Mouse (Mus musculus) embryonic facial prominence, embryonic 12.5 days (tissue): Measurements from ENCODE around the gene Aamp. TPM values are rescaled to one million over a fixed set of nuclear protein-coding genes. Genes with fewer than 3 reads are reported as not detected.
"Not testable (repeated sequence)": the region's sequence is repeated elsewhere in the genome, so short reads cannot be mapped to it uniquely, and the experiment has no call there.

Source experiments
- ATAC-seq: fragments of 200-750 bp; cut with Nextera tagmentation; 2 replicates; pipeline ENCODE4 v1.8.0; 2017; ENCODE audit not compliant: insufficient number of reproducible peaks, insufficient read depth, low FRiP score, low TSS enrichment
- H3K27ac ChIP-seq: fragments of 300-500 bp; sonication (generic); 2 replicates; pipeline ENCODE4 v1.5.1; 2016; ENCODE audit warnings: mild to moderate bottlenecking
- H3K27me3 ChIP-seq: fragments of 300-500 bp; sonication (generic); 2 replicates; pipeline ENCODE4 v1.6.1; 2016; ENCODE audit warnings: mild to moderate bottlenecking, moderate library complexity
- H3K36me3 ChIP-seq: fragments of 300-500 bp; sonication (generic); 2 replicates; pipeline ENCODE4 v1.6.1; 2016; ENCODE audit warnings: mild to moderate bottlenecking
- H3K4me1 ChIP-seq: fragments of 300-500 bp; sonication (generic); 2 replicates; pipeline ENCODE4 v1.6.1; 2016
- H3K4me2 ChIP-seq: fragments of 300-500 bp; sonication (generic); replicated peaks from 2 replicates; pipeline ENCODE4 v1.6.1; 2016; ENCODE audit warnings: mild to moderate bottlenecking, moderate library complexity
- H3K4me3 ChIP-seq: fragments of 300-500 bp; sonication (generic); 2 replicates; pipeline ENCODE4 v1.5.1; 2016; ENCODE audit warnings: mild to moderate bottlenecking
- H3K9ac ChIP-seq: fragments of 300-500 bp; sonication (generic); 2 replicates; pipeline ENCODE4 v1.6.1; 2016; ENCODE audit warnings: mild to moderate bottlenecking, moderate library complexity
- H3K9me3 ChIP-seq: fragments of 300-500 bp; sonication (generic); 2 replicates; pipeline ENCODE4 v1.6.1; 2016; ENCODE audit warnings: mild to moderate bottlenecking, moderate library complexity
- WGBS: fragments of 180-500 bp; shearing (Covaris S2); methylation state at CpG from one replicate; pipeline ENCODE4 v1.1.7; 2016; 5-methylcytosine and 5-hydroxymethylcytosine counted together
- polyA plus RNA-seq: library from polyadenylated mRNA; unstranded; fragments of >200 nt; fragmentation: Nextera tagmentation; extraction: Ambion mirVana; gene quantifications from 2 replicates; pipeline ENCODE4 v1.2.1, GENCODE M21; 2016

Aamp gene
- polyA plus RNA-seq = 211 and 213 TPM in 2 replicates

DNA sequence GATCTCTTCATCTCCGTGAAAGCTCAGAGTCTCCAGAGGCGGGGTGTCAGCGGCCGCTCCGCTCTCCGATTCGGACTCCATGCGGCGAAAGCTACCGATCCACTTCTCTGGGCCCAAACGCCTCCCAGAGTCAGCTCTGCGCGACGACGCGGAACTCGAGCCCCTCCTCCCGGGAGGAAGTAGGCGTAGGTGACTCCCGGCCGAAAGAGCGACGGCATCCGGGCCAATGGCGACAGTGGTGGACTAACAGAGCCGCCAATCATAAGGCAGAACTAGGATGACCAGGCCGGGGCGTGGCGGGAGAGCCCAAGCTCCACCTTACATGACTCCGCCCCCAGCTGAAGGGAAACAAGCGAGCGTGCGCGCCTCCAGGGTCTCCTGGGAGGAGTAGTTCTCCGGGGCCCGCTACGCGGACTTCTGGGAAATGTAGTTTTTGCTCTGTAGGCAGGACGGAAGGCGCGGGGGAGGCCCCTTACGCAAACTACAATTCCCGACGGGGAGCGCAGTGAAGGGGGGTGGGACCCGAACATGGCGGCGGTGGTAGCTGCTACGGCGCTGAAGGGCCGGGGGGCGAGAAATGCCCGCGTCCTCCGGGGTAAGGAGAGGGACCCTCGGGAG, at the start of gene Aamp, which contains the start of gene Pnkd:
Gene Aamp (minus strand): TSS at position 196 of the 618 bp plus-strand sequence.
Gene Pnkd (plus strand): TSS at position 388 of the 618 bp plus-strand sequence.
- H3K27me3 ChIP-seq = no peaks in the 10 kb centered on the region
- peaks cover 10% of the 10 kb centered on the region for H3K4me1 ChIP-seq
- peak within 1 kb of the TSS; percentile 76; the same call in 1 of the 2 replicates for H3K27ac ChIP-seq
- peak within 1 kb of the TSS; percentile 81 for H3K4me3 ChIP-seq
- WGBS = under 1% methylated on average over 56 of the region's 56 CpGs
- ATAC-seq = peak; percentile 98
- peaks cover 46% of the 10 kb centered on the region for H3K36me3 ChIP-seq
- H3K4me2 ChIP-seq = peak within 1 kb of the TSS; percentile 86
- H3K9me3 ChIP-seq = no peaks in the 10 kb centered on the region
- peak within 1 kb of the TSS; percentile 82 for H3K9ac ChIP-seq

DNA sequence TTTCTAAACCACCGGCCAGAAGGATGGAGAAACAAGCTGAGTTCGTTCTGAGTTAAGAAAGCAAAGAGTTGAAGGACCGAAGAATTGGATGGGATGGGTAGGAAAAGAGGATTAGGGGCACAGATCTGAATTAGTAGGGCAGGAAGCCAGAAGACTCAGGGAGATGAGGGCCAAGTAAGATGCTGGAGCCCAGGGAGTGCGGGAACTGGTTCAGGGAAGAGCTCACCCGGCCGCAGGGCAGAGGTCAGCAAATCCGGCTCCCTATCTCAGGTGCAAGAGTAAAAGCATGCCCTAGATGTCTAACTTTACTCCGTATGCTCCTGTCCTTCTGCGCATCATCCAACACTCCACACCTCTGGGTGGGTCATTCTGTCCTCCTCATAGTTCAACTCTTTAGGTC, 48.4 kb upstream of the Aamp start:
- no peak for ATAC-seq
- Histone ChIP-seq H3K9ac (peak overlapping the region; percentile 70), H3K4me1 (peaks cover 26% of the 10 kb centered on the region; the same call in 1 of the 2 replicates), H3K4me2 (peak overlapping the region; percentile 86), H3K27ac (peak overlapping the region; percentile 82), H3K9me3 (no peaks in the 10 kb centered on the region), H3K4me3 (peak overlapping the region; percentile 52), H3K27me3 (no peaks in the 10 kb centered on the region), H3K36me3 (no peaks in the 10 kb centered on the region)
- 4% methylated on average over 9 of the region's 9 CpGs for WGBS

DNA sequence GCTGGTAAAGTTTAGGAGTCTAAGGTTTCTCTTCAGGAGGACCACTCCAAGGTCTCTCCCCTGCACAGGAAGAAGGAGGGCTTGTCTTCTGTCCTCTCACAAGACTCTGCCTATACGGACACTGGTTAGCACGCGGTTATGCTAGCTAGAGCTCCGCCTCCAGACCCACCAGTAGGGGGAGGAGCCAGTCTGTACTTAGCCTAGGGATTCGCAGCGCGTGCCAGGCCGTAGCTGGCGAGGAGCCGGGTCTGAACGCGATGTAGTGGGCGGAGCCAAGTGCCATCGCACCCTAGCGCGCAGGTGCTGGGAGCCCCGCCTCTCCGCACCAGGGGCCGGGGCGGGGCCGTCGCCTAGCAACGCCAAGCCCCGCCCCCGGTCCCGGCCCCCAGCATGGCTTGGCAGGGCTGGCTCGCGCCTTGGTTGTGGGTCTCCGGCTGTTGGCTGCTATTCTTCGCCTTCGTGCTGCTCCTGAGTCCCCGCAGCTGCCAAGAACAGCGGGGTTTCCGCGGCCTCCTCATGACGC, 47.8 kb upstream of the Aamp start:
- peak; percentile 91 for ATAC-seq
- Histone ChIP-seq H3K36me3 (no peaks in the 10 kb centered on the region), H3K9ac (peak overlapping the region; percentile 70), H3K9me3 (no peaks in the 10 kb centered on the region), H3K4me1 (peaks cover 26% of the 10 kb centered on the region; the same call in 1 of the 2 replicates), H3K27ac (peak overlapping the region; percentile 82), H3K4me2 (peak overlapping the region; percentile 86), H3K27me3 (no peaks in the 10 kb centered on the region), H3K4me3 (peak overlapping the region; percentile 52)
- under 1% methylated on average over 35 of the region's 36 CpGs for WGBS

DNA sequence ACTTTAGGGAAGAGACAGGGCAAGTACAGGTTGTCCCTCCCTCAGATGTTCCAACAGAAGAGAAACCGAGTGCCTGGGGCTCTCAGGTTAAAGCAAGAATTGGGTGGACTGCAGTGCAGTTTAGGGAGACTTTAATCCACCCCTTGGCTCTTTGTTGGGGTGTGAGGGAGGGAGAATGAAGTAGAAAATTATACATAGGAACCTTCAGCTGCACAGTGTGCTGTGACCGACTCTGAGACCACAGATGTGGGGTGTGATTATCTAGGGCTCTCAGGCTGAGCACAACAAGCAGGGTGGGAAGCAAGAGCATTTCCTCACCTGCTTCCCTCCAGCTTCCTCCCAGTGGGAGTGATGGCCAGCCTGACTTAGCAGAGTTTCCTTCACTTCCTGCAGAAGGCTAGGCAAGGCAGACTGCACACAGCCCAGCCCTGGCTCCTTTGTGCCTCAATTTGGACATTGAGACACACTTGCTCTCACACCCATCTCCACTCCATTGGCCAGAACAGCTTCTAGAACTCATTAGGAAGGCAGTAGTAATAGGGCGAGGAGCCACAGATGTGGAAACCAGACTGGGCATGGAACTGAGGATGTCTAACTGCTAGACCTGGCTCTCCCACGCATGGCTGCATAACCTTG, 46.6 kb upstream of the Aamp start:
- ATAC-seq = no peak

DNA sequence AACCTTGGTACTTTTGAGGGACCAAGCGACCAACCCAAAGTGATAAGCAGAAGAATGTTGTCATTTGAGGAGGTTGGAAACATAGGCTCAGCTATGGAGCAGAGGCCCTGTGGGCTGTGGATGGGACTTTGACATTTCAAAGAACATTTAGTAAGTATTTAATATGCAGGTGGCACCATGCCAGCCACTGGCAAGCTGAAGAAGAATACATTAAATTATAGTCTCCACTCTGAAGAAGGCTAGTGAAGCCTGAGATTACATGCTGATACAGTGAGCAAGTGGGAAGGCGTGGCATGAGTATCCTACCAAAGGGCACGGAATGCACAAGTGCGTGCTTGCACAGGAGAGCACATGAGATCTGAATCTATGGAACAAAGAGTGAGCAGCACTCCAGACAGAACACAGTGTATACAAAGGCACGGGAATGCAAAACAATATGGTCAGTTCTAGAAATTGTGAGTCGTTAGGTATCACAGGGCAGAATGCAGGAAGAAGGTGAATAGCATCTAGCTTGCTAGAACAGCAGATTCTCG, 45.4 kb upstream of the Aamp start:
- WGBS = 81% methylated on average over 7 of the region's 7 CpGs

More for the DNA sequence above, 46.6 kb upstream of the Aamp start:
- 78% methylated on average over 4 of the region's 4 CpGs for WGBS
- H3K36me3 ChIP-seq = no peaks in the 10 kb centered on the region
- H3K27ac ChIP-seq = 0 out of 2 replicates have a peak overlapping the region, but pooled peaks have one; percentile 30
- no peaks in the 10 kb centered on the region for H3K9me3 ChIP-seq
- H3K4me3 ChIP-seq = no peak overlapping the region
- H3K4me1 ChIP-seq = peaks cover 26% of the 10 kb centered on the region; the same call in 1 of the 2 replicates
- H3K4me2 ChIP-seq = no peak overlapping the region
- no peak overlapping the region for H3K9ac ChIP-seq
- H3K27me3 ChIP-seq = no peaks in the 10 kb centered on the region

DNA sequence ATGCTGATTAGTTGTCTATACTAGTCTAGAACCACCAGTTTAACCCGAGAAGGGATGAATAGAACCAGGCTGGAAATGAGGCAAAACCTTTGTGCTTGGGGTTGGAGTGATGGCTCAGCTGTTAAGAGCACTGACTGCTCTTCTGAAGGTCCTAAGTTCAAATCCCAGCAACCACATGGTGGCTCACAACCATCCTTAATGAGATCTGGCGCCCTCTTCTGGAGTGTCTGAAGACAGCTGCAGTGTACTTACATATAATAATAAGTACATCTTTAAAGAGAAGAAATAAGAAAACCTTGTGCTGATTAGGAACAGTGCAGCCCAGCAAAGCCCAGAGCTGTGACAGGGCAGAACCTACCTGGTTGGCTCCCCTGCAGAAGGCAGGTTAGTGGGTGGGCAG, 42.4 kb upstream of the Aamp start:
- H3K9me3 ChIP-seq, H3K27ac ChIP-seq, H3K27me3 ChIP-seq, H3K4me2 ChIP-seq, H3K9ac ChIP-seq, H3K4me1 ChIP-seq, H3K36me3 ChIP-seq, H3K4me3 ChIP-seq, ATAC-seq: not testable (repeated sequence)
- WGBS = 77% methylated on average over 2 of the region's 2 CpGs

More for the DNA sequence above, 45.4 kb upstream of the Aamp start:
- Histone ChIP-seq H3K36me3 (no peaks in the 10 kb centered on the region), H3K27me3 (no peaks in the 10 kb centered on the region), H3K4me1 (peaks cover 22% of the 10 kb centered on the region; the same call in 1 of the 2 replicates), H3K4me3 (no peak overlapping the region), H3K4me2 (no peak overlapping the region), H3K27ac (no peak overlapping the region), H3K9me3 (no peaks in the 10 kb centered on the region), H3K9ac (no peak overlapping the region)
- no peak for ATAC-seq

DNA sequence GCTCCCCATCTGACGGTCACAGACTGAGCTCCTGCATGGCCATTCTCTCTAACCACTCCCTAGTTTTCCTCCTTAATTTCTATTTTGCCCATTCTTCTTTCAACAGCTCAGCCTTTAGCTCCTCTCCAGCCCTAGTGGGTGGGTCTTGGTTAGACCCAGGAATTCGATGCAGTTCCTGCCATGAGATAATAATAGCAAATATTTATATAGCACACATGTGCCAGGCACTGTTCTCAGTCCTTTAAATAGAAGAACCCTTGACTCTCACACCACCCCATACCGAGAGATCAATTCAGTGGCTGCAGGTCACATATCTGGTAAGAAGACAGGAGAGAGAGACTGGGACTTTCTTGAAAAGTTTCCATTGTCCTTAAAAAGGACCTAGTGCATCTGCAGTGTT, 36.9 kb upstream of the Aamp start:
- Histone ChIP-seq H3K4me1 (no peaks in the 10 kb centered on the region), H3K27ac (no peak overlapping the region), H3K27me3 (no peaks in the 10 kb centered on the region), H3K9me3 (no peaks in the 10 kb centered on the region), H3K9ac (no peak overlapping the region), H3K4me2 (no peak overlapping the region), H3K36me3 (no peaks in the 10 kb centered on the region), H3K4me3 (no peak overlapping the region)
- no peak for ATAC-seq
- 81% methylated on average over 3 of the region's 3 CpGs for WGBS

DNA sequence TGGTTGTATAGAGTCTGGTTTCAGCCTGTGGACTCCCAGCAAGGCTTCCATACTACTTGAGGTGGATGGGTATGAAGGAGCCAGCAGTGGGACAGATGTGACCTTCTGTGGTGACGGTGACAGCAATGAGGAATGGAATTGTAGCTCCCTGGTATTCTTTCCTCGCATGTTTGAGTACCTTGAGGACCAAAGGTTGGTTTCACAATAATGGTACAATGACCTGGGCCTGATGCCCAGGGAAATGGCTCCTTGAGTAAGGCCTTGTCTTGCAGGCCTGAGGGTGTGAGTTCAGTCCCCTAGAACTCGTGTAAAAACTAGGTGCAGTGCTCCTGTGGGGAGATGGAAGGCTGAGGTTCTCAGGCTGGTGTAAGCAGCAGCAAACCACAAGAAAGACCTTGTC, 34.2 kb upstream of the Aamp start:
- Histone ChIP-seq H3K4me1 (no peaks in the 10 kb centered on the region), H3K27me3 (no peaks in the 10 kb centered on the region), H3K9ac (no peak overlapping the region), H3K4me2 (no peak overlapping the region), H3K36me3 (no peaks in the 10 kb centered on the region), H3K27ac (no peak overlapping the region), H3K9me3 (no peaks in the 10 kb centered on the region), H3K4me3 (no peak overlapping the region)
- ATAC-seq = no peak
- WGBS = 82% methylated on average over 3 of the region's 3 CpGs

DNA sequence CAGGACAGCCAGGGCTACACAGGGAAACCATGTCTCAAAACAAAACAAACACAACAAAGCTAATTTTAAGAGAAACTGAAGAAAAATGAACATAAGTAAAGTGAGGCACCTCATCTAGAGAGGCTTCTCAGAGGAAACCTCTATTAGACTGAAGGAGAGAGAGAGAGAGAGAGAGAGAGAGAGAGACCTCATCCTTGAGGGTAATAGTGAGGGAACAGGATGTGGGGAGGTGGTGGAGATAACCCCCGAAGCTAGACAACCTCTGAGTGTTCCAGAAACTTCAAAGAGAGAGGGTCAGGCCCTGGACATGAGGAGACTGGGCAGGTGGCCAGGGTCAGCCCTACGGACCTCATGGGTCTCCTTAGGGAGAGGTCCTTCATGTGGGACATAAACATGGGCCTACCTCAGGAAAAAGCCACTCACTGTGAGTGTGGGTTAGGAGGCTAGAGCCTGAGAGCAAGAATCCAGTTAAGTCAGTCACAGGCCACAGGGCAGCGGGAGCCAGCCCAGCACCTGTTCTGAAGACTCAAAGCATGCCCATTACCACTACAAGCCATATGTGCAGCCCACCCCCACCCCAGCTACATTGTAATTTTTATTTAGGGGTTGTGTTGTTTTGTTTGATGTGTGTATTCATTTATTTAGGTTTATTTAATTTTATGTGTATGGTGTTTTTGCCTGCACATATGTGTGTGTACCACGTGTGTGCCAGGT, 31.7 kb upstream of the Aamp start:
- no peaks in the 10 kb centered on the region for H3K9me3 ChIP-seq
- ATAC-seq = no peak
- no peaks in the 10 kb centered on the region for H3K27me3 ChIP-seq
- no peak overlapping the region for H3K9ac ChIP-seq
- no peaks in the 10 kb centered on the region for H3K36me3 ChIP-seq
- 70% methylated on average over 4 of the region's 4 CpGs for WGBS
- no peaks in the 10 kb centered on the region for H3K4me1 ChIP-seq
- H3K4me3 ChIP-seq = no peak overlapping the region
- no peak overlapping the region for H3K27ac ChIP-seq
- H3K4me2 ChIP-seq = no peak overlapping the region

DNA sequence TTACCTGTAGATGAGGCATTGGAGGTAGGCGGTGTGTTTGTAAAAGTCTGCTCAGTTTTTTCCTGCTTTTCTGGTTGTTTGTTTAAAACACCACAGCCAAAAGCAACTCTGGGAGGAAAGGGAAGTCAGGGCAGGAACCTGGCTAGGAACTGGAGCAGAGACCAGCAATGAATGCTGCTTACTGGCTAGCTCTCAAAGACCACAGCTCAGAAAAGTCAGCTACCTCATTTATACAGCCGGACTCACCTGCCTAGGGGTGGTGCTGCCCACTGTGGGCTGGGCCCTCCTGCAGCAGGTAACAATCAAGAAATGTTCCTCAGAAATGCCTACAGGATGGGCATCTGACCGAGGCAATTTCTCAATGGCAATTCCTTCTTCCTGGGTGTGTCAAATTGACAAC, 30.3 kb upstream of the Aamp start:
- WGBS = 87% methylated on average over 3 of the region's 3 CpGs

DNA sequence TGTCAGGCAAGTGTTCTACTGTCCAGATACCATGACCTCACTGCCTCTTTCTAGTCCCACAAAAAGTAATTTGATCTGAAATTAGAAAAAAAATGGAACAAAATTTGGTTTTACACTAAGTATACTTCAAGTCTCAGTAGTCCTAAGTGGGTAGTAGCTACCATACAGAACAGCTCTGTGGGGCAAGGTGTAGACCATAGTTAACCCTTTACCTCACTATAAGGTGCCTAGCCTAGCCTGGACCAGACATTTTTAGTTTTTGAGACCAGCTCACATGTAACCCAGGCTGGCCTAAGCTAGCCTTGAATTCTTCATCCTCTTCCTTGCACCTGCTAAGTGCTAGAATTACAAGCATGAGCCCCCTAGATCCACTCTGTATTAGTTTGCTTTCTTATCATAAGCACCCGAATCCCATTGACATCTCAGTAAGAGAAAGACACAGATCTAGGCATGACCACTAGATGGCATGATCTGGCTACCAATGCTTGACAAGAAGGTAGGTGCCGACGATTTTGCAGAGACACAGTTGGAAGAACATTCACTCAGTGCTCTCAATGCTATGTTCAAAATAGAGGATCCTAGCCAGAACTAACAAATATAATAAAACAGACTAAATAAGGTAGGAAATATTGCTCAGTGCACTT, 28.6 kb upstream of the Aamp start:
- ATAC-seq = no peak
- WGBS = 5% methylated on average over 3 of the region's 3 CpGs
- Histone ChIP-seq H3K27me3 (no peaks in the 10 kb centered on the region), H3K4me2 (no peak overlapping the region), H3K4me1 (no peaks in the 10 kb centered on the region), H3K27ac (no peak overlapping the region), H3K9ac (no peak overlapping the region), H3K36me3 (no peaks in the 10 kb centered on the region), H3K9me3 (no peaks in the 10 kb centered on the region), H3K4me3 (no peak overlapping the region)

More for the DNA sequence above, 30.3 kb upstream of the Aamp start:
- no peaks in the 10 kb centered on the region for H3K4me1 ChIP-seq
- no peak overlapping the region for H3K4me2 ChIP-seq
- H3K27me3 ChIP-seq = no peaks in the 10 kb centered on the region
- no peak for ATAC-seq
- no peaks in the 10 kb centered on the region for H3K36me3 ChIP-seq
- no peak overlapping the region for H3K27ac ChIP-seq
- H3K4me3 ChIP-seq = no peak overlapping the region
- no peak overlapping the region for H3K9ac ChIP-seq
- no peaks in the 10 kb centered on the region for H3K9me3 ChIP-seq
